Mouse (Mus musculus) olfactory bulb, adult 2 months (tissue): ENCODE data around the gene Phactr4. TPM values are rescaled to one million over a fixed set of nuclear protein-coding genes. Genes with fewer than 3 reads are reported as not detected.

Experiments used
- H3K27ac ChIP-seq: fragments of 200-500 bp; 2 replicates; pipeline ENCODE4 v1.5.1; 2012; ENCODE audit warnings: low read depth, low read length; ENCODE audit not compliant: insufficient read depth
- H3K4me1 ChIP-seq: fragments of 200-500 bp; 2 replicates; pipeline ENCODE4 v1.6.1; 2012; ENCODE audit warnings: low read length; ENCODE audit not compliant: control insufficient read depth, insufficient read depth
- H3K4me3 ChIP-seq: fragments of 200-500 bp; 2 replicates; pipeline ENCODE4 v1.5.1; 2012; ENCODE audit warnings: mild to moderate bottlenecking, low read depth, low read length, moderate library complexity; ENCODE audit not compliant: insufficient read depth
- CTCF ChIP-seq: fragments of 200-500 bp; IDR thresholded peaks from 2 replicates; pipeline ENCODE4 v1.5.1; 2012; ENCODE audit warnings: low read depth, mild to moderate bottlenecking, low read length, moderate library complexity; ENCODE audit not compliant: insufficient read depth
- POLR2A ChIP-seq: fragments of 200-500 bp; IDR thresholded peaks from 2 replicates; pipeline ENCODE4 v1.6.1; 2012; ENCODE audit warnings: mild to moderate bottlenecking, low read depth, low read length, moderate library complexity; ENCODE audit not compliant: insufficient read depth
- WGBS: fragments of 180-500 bp; shearing (Covaris S2); methylation state at CpG from one replicate; pipeline ENCODE4 v1.1.7; 2018; 5-methylcytosine and 5-hydroxymethylcytosine counted together
- polyA plus RNA-seq: library from polyadenylated mRNA; stranded (reverse); fragments of >200 nt; gene quantifications from 2 replicates; pipeline ENCODE4 v1.2.4, GENCODE M21; 2012; ENCODE audit warnings: low replicate concordance; ENCODE audit not compliant: missing spikeins, insufficient read depth, insufficient read length

The Phactr4 gene
- polyA plus RNA-seq, 1 experiment = not detected

DNA sequence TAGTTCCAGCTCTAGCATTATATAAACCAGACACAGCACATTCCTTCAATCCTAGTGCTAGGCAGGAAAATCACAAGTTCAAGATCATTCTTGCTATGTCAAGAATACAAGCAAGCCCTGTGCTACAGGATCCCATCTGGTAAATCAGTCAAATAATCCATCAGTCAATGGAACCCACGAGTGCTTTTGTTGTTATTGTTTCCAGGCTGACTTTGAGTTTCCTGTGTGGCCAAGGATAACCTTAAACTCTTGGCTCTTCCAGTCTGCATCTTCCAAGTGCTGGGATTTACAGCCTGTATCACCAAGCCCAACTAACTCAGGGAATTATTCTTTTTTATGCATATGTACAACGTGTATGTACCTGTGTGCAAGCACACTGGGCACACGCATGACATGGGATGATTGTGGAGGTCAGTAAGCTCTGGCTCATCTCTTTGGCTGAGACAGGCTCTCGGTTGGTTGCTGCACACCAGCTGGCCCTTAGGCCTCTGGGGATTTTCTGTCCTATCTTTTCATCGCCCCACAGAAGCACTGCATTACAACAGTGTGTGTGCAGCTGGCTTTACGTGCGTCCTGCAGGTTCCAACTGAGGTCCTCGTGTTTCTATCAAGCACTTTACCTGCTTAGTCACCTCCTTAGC lies 36.4 kb downstream of the Phactr4 start:
- TF ChIP-seq POLR2A (no peak), CTCF (no peak)
- Histone ChIP-seq H3K4me1 (peaks cover 6% of the 10 kb centered on the region), H3K27ac (no peak overlapping the region), H3K4me3 (no peak overlapping the region)
- WGBS = 88% methylated on average over 8 of the region's 8 CpGs

DNA sequence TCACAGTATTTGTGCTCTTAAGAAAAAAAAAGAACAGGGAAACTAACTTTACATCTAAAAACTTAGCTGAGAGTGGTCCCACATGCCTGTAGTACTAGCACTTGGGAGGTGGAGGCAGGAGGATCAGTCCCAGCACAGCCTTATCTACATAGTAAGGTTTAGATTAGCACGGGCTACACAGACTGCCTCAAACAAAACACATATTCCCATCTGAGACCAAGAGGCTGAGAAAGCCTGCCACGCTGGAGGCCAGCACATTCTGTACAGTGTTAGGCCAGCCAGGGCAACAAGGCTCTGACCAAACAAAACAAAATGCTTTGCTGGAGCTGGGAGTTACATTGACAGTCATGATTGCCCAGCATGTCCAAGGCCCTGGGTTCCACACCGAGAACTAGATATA lies 38.8 kb downstream of the Phactr4 start:
- WGBS = 90% methylated on average over 3 of the region's 3 CpGs
- H3K4me3 ChIP-seq = no peak overlapping the region
- H3K27ac ChIP-seq = no peak overlapping the region
- no peak for TF ChIP-seq CTCF
- no peak for TF ChIP-seq POLR2A
- H3K4me1 ChIP-seq = peaks cover 6% of the 10 kb centered on the region

DNA sequence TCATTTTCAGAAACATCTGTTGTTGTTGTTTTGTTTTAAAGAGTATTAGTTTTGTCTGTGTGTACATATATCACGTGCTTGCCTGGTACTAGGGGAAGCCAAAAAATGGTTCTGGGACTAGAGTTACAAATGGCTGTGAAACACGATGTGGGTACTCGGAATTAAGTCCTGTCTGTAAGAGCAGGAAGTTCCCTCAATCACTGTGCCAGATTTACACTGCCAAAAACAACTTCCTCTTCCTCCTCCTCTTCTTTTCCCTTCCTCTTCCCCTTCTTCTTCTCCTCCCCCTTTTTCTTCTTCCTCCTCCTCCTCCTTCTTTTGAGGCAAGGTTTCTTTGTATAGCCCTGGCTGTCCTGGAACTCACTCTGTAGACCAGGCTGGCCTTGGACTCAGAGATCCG lies 40.0 kb downstream of the Phactr4 start:
- TF ChIP-seq POLR2A (no peak), CTCF (no peak)
- Histone ChIP-seq H3K27ac (no peak overlapping the region), H3K4me1 (no peaks in the 10 kb centered on the region), H3K4me3 (no peak overlapping the region)
- 93% methylated on average over 4 of the region's 4 CpGs for WGBS

DNA sequence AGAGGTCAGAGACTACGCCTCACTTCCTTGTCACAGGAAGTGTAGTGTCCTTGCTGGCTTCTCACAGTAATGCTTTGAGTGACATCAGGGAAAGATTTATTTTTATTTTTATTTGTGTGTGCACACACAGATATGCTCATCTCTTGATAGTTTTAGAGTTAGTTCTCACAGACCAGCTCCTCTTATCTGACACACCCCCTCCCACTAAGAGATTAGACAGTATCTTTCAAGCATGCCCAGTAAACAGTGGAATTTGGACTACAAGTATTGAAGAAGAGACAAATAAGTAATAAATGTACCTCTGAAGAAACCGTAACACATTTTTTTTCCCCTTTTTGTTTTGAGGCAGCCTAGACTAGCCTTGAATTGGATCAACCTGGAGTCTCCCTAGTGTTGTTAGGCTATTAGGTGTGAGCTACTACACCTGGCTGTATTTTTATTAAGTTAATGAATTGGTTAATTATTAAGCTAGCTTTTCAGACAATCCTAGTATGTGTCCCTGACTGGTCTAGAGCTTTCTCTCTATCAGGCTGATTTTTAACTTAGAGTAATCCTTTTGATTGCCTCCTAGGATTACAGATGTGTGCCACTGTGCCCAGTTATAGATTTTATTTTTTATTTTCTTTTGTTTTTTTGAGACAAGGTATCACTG lies 41.2 kb downstream of the Phactr4 start:
- Histone ChIP-seq H3K4me3 (no peak overlapping the region), H3K4me1 (no peaks in the 10 kb centered on the region), H3K27ac (no peak overlapping the region)
- WGBS = 96% methylated on average over 2 of the region's 2 CpGs
- TF ChIP-seq POLR2A (no peak), CTCF (no peak)

DNA sequence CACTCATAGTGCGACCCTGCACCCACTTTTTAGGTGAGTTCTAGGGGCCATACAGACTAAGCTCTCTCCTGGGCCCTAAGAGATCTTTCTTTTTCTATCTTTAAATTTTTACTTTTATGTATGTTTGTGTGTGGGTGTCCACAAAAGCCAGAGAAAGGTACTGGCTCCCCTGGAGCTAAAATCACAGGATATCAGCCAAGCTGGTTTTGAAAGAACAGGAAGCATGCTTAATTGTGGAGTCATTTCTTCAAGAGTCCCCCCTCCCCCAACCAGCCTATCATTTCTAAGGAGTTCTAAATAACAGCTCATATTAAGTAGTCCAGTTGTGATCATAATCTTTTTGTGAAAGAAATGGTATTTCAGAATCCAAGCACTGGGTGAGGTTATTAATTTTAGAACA lies 48.5 kb downstream of the Phactr4 start:
- no peak overlapping the region for H3K27ac ChIP-seq
- no peaks in the 10 kb centered on the region for H3K4me1 ChIP-seq
- no peak overlapping the region for H3K4me3 ChIP-seq
- TF ChIP-seq CTCF (no peak), POLR2A (no peak)
- WGBS = 97% methylated on average over 1 of the region's 1 CpGs

DNA sequence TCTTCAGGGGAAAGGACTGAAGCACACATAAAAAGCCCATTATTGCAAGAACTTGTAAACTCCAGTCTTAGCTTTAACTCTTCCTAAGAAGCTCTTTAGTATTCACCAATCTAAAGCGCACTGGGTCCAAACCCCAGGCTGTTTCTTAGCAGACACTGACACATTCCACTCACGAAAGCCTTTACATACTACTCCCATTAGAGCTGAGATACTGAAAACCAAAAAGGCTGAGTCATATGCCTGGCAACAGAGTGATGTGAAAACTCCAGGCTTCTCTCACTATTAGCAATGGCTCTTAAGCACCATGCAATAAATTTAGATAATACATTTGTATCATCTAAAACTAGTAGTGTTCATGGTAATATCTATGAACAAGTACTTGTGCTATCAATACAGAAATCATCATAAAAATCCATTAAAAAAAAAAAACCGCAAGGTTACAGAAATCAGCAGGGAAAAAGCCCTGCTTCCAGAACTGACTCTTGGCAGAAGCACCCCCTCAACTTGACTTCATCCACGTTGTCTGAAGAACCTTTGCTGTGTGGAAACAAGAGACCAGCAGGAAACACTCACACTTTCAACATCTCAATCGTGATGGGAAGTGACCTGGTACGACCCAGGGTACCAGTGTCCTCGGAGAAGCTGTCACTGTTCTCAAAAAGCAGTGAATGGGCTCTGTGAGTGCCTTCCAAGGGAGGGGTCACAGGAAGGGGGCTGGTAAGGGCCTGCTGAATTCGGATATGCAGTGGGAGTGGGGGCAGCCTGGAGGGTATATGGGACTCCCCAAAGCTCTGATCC lies 52.1 kb downstream of the Phactr4 start:
- WGBS = 82% methylated on average over 8 of the region's 8 CpGs
- TF ChIP-seq POLR2A = no peak
- no peak for TF ChIP-seq CTCF
- Histone ChIP-seq H3K27ac (no peak overlapping the region), H3K4me1 (no peaks in the 10 kb centered on the region), H3K4me3 (no peak overlapping the region)

DNA sequence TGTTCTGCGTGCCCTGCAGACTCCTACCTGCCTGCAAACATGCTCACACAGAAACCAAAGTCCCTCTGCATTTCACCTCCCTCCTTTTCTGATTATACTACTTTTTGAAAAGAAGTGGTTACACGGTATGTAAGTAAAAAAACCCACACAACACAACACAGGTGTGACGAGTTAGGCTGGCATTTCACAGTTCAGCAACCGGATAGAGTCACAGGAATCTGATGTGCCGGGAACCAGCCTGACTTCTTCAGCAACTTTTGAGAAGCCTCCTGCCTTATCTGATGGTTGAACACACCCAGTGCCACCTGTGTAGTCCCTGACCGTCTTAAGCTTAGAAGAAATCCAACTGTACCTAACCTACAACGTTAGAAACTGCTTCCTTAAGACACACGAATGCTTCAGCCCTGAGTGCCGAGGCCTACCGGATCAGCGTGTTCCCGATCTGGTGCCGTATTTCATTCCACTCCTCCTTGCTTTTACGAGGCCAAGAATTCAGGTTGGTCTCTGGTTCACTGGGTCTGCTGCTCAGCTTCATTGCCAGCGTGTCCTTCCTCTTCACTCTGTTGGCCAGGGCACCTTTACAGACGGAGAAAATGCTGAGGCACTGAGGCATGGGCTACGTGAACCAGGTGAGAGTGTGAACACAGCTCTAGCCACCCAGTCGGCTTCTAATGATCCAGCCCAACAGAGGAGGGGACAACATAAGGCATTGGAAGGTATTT lies 54.6 kb downstream of the Phactr4 start:
- no peaks in the 10 kb centered on the region for H3K4me1 ChIP-seq
- 93% methylated on average over 18 of the region's 18 CpGs for WGBS
- H3K4me3 ChIP-seq = no peak overlapping the region
- TF ChIP-seq POLR2A = no peak
- no peak for TF ChIP-seq CTCF
- no peak overlapping the region for H3K27ac ChIP-seq

DNA sequence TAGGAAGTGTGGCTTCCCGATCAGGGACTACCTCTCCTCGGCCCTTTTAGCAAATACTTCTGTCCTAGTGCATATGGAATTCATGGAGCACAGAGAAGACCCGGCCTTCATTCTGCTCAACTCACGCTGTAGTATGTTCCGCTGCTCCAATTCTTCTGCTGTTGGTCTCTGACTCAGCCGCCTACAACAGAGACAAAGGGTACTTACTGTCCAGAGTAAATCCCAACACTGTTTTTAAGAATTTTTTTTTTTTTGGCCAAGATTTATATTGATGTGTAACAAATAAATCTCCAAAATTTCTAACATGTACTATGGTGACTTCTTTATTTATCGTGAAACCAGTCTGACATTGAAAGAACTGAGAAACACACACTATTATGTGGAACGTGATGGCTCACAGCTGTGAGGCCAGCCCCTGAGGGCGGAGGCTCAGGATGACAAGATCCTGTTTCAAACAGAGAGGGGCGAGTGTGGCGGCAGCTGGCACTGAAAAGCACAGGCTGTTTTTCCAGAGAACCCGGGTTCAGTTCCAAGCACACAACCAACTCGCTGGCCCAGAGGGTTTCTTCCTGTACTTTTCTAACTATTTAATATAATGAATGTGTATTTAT lies 56.7 kb downstream of the Phactr4 start:
- TF ChIP-seq CTCF (no peak), POLR2A (no peak)
- H3K4me1 ChIP-seq = no peaks in the 10 kb centered on the region
- WGBS = 48% methylated on average over 13 of the region's 13 CpGs
- no peak overlapping the region for H3K4me3 ChIP-seq
- peak overlapping the region; percentile 50; the same call in 1 of the 2 replicates for H3K27ac ChIP-seq

DNA sequence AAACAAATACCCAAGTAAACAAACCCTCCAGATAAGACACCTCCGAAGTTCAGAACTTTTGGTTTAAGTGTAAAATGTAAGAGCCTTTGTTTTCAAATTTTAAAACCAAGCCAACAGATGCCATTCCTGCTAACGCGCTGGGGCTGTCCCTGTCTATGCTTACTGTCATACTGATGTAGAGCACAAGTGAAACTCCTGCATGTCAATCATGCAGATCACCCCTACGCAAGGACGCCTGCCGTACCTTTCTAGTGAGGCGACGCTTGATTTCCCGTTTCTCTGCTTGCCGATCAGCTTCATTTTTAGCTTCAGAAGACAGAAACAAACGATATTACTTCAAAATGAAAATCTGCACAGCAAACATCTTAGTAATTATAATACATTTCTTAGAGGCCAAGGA lies 58.8 kb downstream of the Phactr4 start:
- H3K27ac ChIP-seq = no peak overlapping the region
- 95% methylated on average over 11 of the region's 11 CpGs for WGBS
- no peak overlapping the region for H3K4me3 ChIP-seq
- H3K4me1 ChIP-seq = no peaks in the 10 kb centered on the region
- TF ChIP-seq CTCF = no peak
- no peak for TF ChIP-seq POLR2A
